Mouse (Mus musculus) hindbrain, embryonic 12.5 days (tissue): Measurements from ENCODE around the gene Eif5a. TPM values are rescaled to one million over a fixed set of nuclear protein-coding genes. Genes with fewer than 3 reads are reported as not detected.

Experiments used
- ATAC-seq: fragments of 200-750 bp; cut with Nextera tagmentation; 2 replicates; pipeline ENCODE4 v1.8.0; 2017; ENCODE audit warnings: moderate TSS enrichment; ENCODE audit not compliant: low FRiP score
- H3K27ac ChIP-seq: fragments of 300-500 bp; sonication (generic); 2 replicates; pipeline ENCODE4 v1.5.1; 2016; ENCODE audit warnings: mild to moderate bottlenecking
- H3K27me3 ChIP-seq: fragments of 300-500 bp; sonication (generic); 2 replicates; pipeline ENCODE4 v1.6.1; 2016; ENCODE audit warnings: mild to moderate bottlenecking
- H3K36me3 ChIP-seq: fragments of 300-500 bp; sonication (generic); 2 replicates; pipeline ENCODE4 v1.6.1; 2016; ENCODE audit warnings: mild to moderate bottlenecking
- H3K4me1 ChIP-seq: fragments of 300-500 bp; sonication (generic); 2 replicates; pipeline ENCODE4 v1.6.1; 2016
- H3K4me2 ChIP-seq: fragments of 300-500 bp; sonication (generic); replicated peaks from 2 replicates; pipeline ENCODE4 v1.6.1; 2016; ENCODE audit warnings: mild to moderate bottlenecking
- H3K4me3 ChIP-seq: fragments of 300-500 bp; sonication (generic); 2 replicates; pipeline ENCODE4 v1.5.1; 2016; ENCODE audit warnings: mild to moderate bottlenecking
- H3K9ac ChIP-seq: fragments of 300-500 bp; sonication (generic); 2 replicates; pipeline ENCODE4 v1.6.1; 2016; ENCODE audit warnings: mild to moderate bottlenecking, moderate library complexity
- H3K9me3 ChIP-seq: fragments of 300-500 bp; sonication (generic); replicated peaks from 2 replicates; pipeline ENCODE4 v1.6.1; 2016; ENCODE audit warnings: mild to moderate bottlenecking
- WGBS: fragments of 180-500 bp; shearing (Covaris S2); methylation state at CpG from one replicate; pipeline ENCODE4 v1.1.7; 2016; 5-methylcytosine and 5-hydroxymethylcytosine counted together
- polyA plus RNA-seq: library from polyadenylated mRNA; unstranded; fragments of >200 nt; fragmentation: Nextera tagmentation; extraction: Ambion mirVana; gene quantifications from 2 replicates; pipeline ENCODE4 v1.2.1, GENCODE M21; 2016

Gene Eif5a
- polyA plus RNA-seq, 1 experiment from 2014 or later, result 1,360 TPM

- Histone ChIP-seq H3K4me2 (no peak overlapping the region), H3K36me3 (no peaks in the 10 kb centered on the region), H3K9me3 (no peaks in the 10 kb centered on the region), H3K4me3 (no peak overlapping the region), H3K9ac (no peak overlapping the region), H3K27me3 (peaks cover 24% of the 10 kb centered on the region), H3K27ac (no peak overlapping the region), H3K4me1 (peaks cover 17% of the 10 kb centered on the region)
- 78% methylated on average over 9 of the region's 9 CpGs for WGBS
- ATAC-seq, result no peak
These were observed 37.5 kb downstream of the Eif5a start for GRCm38 (mm10) chr11:69884240-69884639.

- H3K36me3 ChIP-seq, result no peaks in the 10 kb centered on the region
- no peaks in the 10 kb centered on the region for H3K9me3 ChIP-seq
- H3K4me2 ChIP-seq, result no peak overlapping the region
- peaks cover 24% of the 10 kb centered on the region for H3K27me3 ChIP-seq
- H3K9ac ChIP-seq, result no peak overlapping the region
- peaks cover 18% of the 10 kb centered on the region for H3K4me1 ChIP-seq
- no peak for ATAC-seq
- H3K4me3 ChIP-seq, result no peak overlapping the region
- H3K27ac ChIP-seq, result no peak overlapping the region
- 89% methylated on average over 8 of the region's 8 CpGs for WGBS
These were observed 38.1 kb downstream of the Eif5a start for GRCm38 (mm10) chr11:69883527-69884151.

DNA sequence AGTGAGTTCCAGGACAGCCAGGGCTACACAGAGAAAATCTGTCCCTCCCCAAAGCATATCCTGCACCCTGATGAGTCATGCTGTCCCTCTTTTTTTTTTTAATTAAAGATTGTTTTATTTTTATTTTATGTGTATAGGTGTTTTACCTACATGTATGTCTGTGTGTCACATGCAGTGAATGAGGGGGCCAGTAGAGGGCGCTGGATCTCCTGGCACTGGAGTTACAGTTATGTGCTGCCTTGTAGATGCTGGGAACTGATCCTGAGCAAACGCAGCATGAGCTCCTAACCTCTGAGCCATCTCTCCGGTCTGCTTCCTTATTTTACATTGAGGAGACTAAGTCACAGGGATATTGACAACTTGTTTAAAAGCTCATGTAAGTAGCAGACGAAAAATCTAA lies 38.7 kb downstream of the Eif5a start:
- no peaks in the 10 kb centered on the region for H3K36me3 ChIP-seq
- H3K4me3 ChIP-seq, result no peak overlapping the region
- no peak overlapping the region for H3K27ac ChIP-seq
- no peaks in the 10 kb centered on the region for H3K9me3 ChIP-seq
- no peak overlapping the region for H3K4me2 ChIP-seq
- H3K27me3 ChIP-seq, result peaks cover 24% of the 10 kb centered on the region
- ATAC-seq, result no peak
- 60% methylated on average over 4 of the region's 4 CpGs for WGBS
- H3K9ac ChIP-seq, result no peak overlapping the region
- H3K4me1 ChIP-seq, result peaks cover 22% of the 10 kb centered on the region

- H3K4me3 ChIP-seq, result peak overlapping the region; percentile 44
- peak overlapping the region; percentile 83 for H3K4me2 ChIP-seq
- H3K36me3 ChIP-seq, result no peaks in the 10 kb centered on the region
- peaks cover 24% of the 10 kb centered on the region for H3K27me3 ChIP-seq
- no peaks in the 10 kb centered on the region for H3K9me3 ChIP-seq
- H3K4me1 ChIP-seq, result peaks cover 26% of the 10 kb centered on the region
- no peak for ATAC-seq
- H3K9ac ChIP-seq, result peak overlapping the region; percentile 52; the same call in 1 of the 2 replicates
- peak overlapping the region; percentile 42; the same call in 1 of the 2 replicates for H3K27ac ChIP-seq
- 65% methylated on average over 21 of the region's 21 CpGs for WGBS
These were observed 39.7 kb downstream of the Eif5a start for GRCm38 (mm10) chr11:69881787-69882670.

- Histone ChIP-seq H3K9ac (peak within 1 kb of the TSS; percentile 52), H3K4me1 (peaks cover 27% of the 10 kb centered on the region), H3K36me3 (no peaks in the 10 kb centered on the region), H3K27ac (peak within 1 kb of the TSS; percentile 42), H3K27me3 (peaks cover 24% of the 10 kb centered on the region), H3K4me3 (peak within 1 kb of the TSS; percentile 44), H3K4me2 (peak within 1 kb of the TSS; percentile 83), H3K9me3 (no peaks in the 10 kb centered on the region)
- ATAC-seq, result peak; percentile 64
- WGBS, result under 1% methylated on average over 46 of the region's 46 CpGs
These were observed 40.7 kb downstream of the Eif5a start, which contains the start of gene Kctd11 for GRCm38 (mm10) chr11:69880853-69881603. TSS of gene Kctd11 (minus strand) at chr11:69881406.

DNA sequence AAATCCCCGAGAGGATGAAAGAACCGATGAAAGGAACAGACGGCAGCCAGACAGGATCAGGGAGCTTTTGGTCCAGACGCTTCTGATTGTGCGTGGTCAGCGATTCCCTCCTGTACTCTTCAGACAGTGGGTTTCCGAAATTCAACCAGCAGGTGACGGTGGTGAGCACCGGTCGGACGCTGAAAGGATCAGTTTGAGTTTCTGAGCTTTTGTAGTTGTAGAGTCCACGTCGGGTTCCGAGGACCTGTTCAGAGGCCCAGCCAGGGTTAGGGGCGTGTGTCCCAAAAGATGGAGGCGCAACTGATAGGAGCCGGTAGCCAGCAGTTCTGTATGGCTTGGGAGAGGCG lies 41.3 kb downstream of the Eif5a start:
- H3K4me3 ChIP-seq, result peak overlapping the region; percentile 44
- H3K36me3 ChIP-seq, result no peaks in the 10 kb centered on the region
- H3K4me2 ChIP-seq, result peak overlapping the region; percentile 83
- under 1% methylated on average over 18 of the region's 18 CpGs for WGBS
- H3K27ac ChIP-seq, result peak overlapping the region; percentile 42
- peaks cover 24% of the 10 kb centered on the region for H3K27me3 ChIP-seq
- no peaks in the 10 kb centered on the region for H3K9me3 ChIP-seq
- peaks cover 27% of the 10 kb centered on the region for H3K4me1 ChIP-seq
- H3K9ac ChIP-seq, result peak overlapping the region; percentile 52
- ATAC-seq, result peak; percentile 18

- no peak overlapping the region for H3K9ac ChIP-seq
- no peak for ATAC-seq
- H3K27me3 ChIP-seq, result peaks cover 24% of the 10 kb centered on the region
- peak overlapping the region; percentile 83 for H3K4me2 ChIP-seq
- H3K27ac ChIP-seq, result no peak overlapping the region
- H3K4me1 ChIP-seq, result peaks cover 27% of the 10 kb centered on the region
- H3K4me3 ChIP-seq, result peak overlapping the region; percentile 44
- 51% methylated on average over 15 of the region's 15 CpGs for WGBS
- H3K9me3 ChIP-seq, result no peaks in the 10 kb centered on the region
- no peaks in the 10 kb centered on the region for H3K36me3 ChIP-seq
These were observed 42.0 kb downstream of the Eif5a start for GRCm38 (mm10) chr11:69879711-69880110.

- H3K27ac ChIP-seq, result no peak overlapping the region
- no peaks in the 10 kb centered on the region for H3K9me3 ChIP-seq
- H3K36me3 ChIP-seq, result no peaks in the 10 kb centered on the region
- H3K4me2 ChIP-seq, result no peak overlapping the region
- 88% methylated on average over 6 of the region's 6 CpGs for WGBS
- peaks cover 24% of the 10 kb centered on the region for H3K27me3 ChIP-seq
- peaks cover 27% of the 10 kb centered on the region for H3K4me1 ChIP-seq
- H3K4me3 ChIP-seq, result no peak overlapping the region
- ATAC-seq, result no peak
- H3K9ac ChIP-seq, result no peak overlapping the region
These were observed 42.8 kb downstream of the Eif5a start for GRCm38 (mm10) chr11:69878952-69879351.

- H3K27ac ChIP-seq, result no peak overlapping the region
- H3K4me3 ChIP-seq, result no peak overlapping the region
- peaks cover 27% of the 10 kb centered on the region for H3K4me1 ChIP-seq
- ATAC-seq, result no peak
- 0 out of 2 replicates have a peak overlapping the region, but pooled peaks have one; percentile 18 for H3K9ac ChIP-seq
- no peaks in the 10 kb centered on the region for H3K36me3 ChIP-seq
- no peaks in the 10 kb centered on the region for H3K9me3 ChIP-seq
- 82% methylated on average over 3 of the region's 3 CpGs for WGBS
- peaks cover 24% of the 10 kb centered on the region for H3K27me3 ChIP-seq
- no peak overlapping the region for H3K4me2 ChIP-seq
These were observed 43.4 kb downstream of the Eif5a start for GRCm38 (mm10) chr11:69878399-69878798.

- 92% methylated on average over 11 of the region's 11 CpGs for WGBS
- no peak for ATAC-seq
- no peaks in the 10 kb centered on the region for H3K9me3 ChIP-seq
- H3K4me3 ChIP-seq, result 0 out of 2 replicates have a peak within 1 kb of the TSS, but pooled peaks have one; percentile 6
- H3K27ac ChIP-seq, result no peak within 1 kb of the TSS; the same call in 1 of the 2 replicates
- peaks cover 24% of the 10 kb centered on the region for H3K27me3 ChIP-seq
- peak within 1 kb of the TSS; percentile 29; the same call in 1 of the 2 replicates for H3K9ac ChIP-seq
- peak within 1 kb of the TSS; percentile 44 for H3K4me2 ChIP-seq
- peaks cover 27% of the 10 kb centered on the region for H3K4me1 ChIP-seq
- H3K36me3 ChIP-seq, result no peaks in the 10 kb centered on the region
These were observed 43.9 kb downstream of the Eif5a start, which contains the start of gene Tmem95 for GRCm38 (mm10) chr11:69877878-69878277. TSS of gene Tmem95 (minus strand) at chr11:69878018.

GRCm38 (mm10) chr11:69876867-69877266 lies 44.9 kb downstream of the Eif5a start:
- peaks cover 27% of the 10 kb centered on the region for H3K4me1 ChIP-seq
- 0 out of 2 replicates have a peak, but pooled peaks have one; percentile 34 for ATAC-seq
- no peaks in the 10 kb centered on the region for H3K36me3 ChIP-seq
- H3K27ac ChIP-seq, result no peak overlapping the region
- H3K4me3 ChIP-seq, result 0 out of 2 replicates have a peak overlapping the region, but pooled peaks have one; percentile 6
- H3K9ac ChIP-seq, result peak overlapping the region; percentile 29; the same call in 1 of the 2 replicates
- H3K4me2 ChIP-seq, result peak overlapping the region; percentile 44
- under 1% methylated on average over 12 of the region's 12 CpGs for WGBS
- peaks cover 16% of the 10 kb centered on the region for H3K27me3 ChIP-seq
- H3K9me3 ChIP-seq, result no peaks in the 10 kb centered on the region
